Mouse (Mus musculus) midbrain, embryonic 14.5 days (tissue): Measurements from ENCODE around the gene Gck. TPM values are rescaled to one million over a fixed set of nuclear protein-coding genes. Genes with fewer than 3 reads are reported as not detected.

Experiments used
- ATAC-seq: fragments of 200-750 bp; cut with Nextera tagmentation; 2 replicates; pipeline ENCODE4 v1.8.0; 2017; ENCODE audit warnings: moderate number of reproducible peaks, moderate library complexity; ENCODE audit not compliant: low FRiP score, low TSS enrichment
- DNase-seq: peaks from one replicate; pipeline ENCODE4 v3.0.0-alpha.2; 2015
- H3K27ac ChIP-seq: fragments of 300-500 bp; sonication (generic); replicated peaks from 2 replicates; pipeline ENCODE4 v1.5.1; 2014; ENCODE audit warnings: mild to moderate bottlenecking, low read depth, low read length, moderate library complexity
- H3K27me3 ChIP-seq: fragments of 300-500 bp; sonication (generic); 2 replicates; pipeline ENCODE4 v1.6.1; 2014; ENCODE audit warnings: low read length, control low read depth, mixed read lengths; ENCODE audit not compliant: control insufficient read depth, insufficient read depth
- H3K36me3 ChIP-seq: fragments of 300-500 bp; sonication (generic); 2 replicates; pipeline ENCODE4 v1.6.1; 2014; ENCODE audit warnings: low read length, control low read depth; ENCODE audit not compliant: control insufficient read depth, insufficient read depth
- H3K4me1 ChIP-seq: fragments of 300-500 bp; sonication (generic); 2 replicates; pipeline ENCODE4 v1.6.1; 2014; ENCODE audit warnings: mild to moderate bottlenecking, antibody characterized with exemption, low read length, control low read depth; ENCODE audit not compliant: control insufficient read depth, insufficient read depth
- H3K4me2 ChIP-seq: fragments of 300-500 bp; sonication (generic); 2 replicates; pipeline ENCODE4 v1.6.1; 2014; ENCODE audit warnings: mild to moderate bottlenecking, low read length, moderate library complexity
- H3K4me3 ChIP-seq: fragments of 300-500 bp; sonication (generic); replicated peaks from 2 replicates; pipeline ENCODE4 v1.5.1; 2014; ENCODE audit warnings: low read depth, low read length
- H3K9ac ChIP-seq: fragments of 300-500 bp; sonication (generic); replicated peaks from 2 replicates; pipeline ENCODE4 v1.6.1; 2014; ENCODE audit warnings: mild to moderate bottlenecking, low read length, moderate library complexity
- H3K9me3 ChIP-seq: fragments of 300-500 bp; sonication (generic); 2 replicates; pipeline ENCODE4 v1.6.1; 2016; ENCODE audit warnings: low read length, control low read depth, mixed read lengths; ENCODE audit not compliant: control insufficient read depth
- WGBS: fragments of 180-500 bp; shearing (Covaris S2); extraction: QIAGEN DNeasy Blood & Tissue Kit; methylation state at CpG from one replicate; pipeline ENCODE4 v1.1.7; 2014; 5-methylcytosine and 5-hydroxymethylcytosine counted together
- polyA plus RNA-seq: library from polyadenylated mRNA; unstranded; fragments of >200 nt; fragmentation: Nextera tagmentation; extraction: Ambion mirVana; gene quantifications from 2 replicates; pipeline ENCODE4 v1.2.1, GENCODE M21; 2014

The Gck gene
- polyA plus RNA-seq, 1 experiment from 2014 or later: 5.9 TPM

DNA sequence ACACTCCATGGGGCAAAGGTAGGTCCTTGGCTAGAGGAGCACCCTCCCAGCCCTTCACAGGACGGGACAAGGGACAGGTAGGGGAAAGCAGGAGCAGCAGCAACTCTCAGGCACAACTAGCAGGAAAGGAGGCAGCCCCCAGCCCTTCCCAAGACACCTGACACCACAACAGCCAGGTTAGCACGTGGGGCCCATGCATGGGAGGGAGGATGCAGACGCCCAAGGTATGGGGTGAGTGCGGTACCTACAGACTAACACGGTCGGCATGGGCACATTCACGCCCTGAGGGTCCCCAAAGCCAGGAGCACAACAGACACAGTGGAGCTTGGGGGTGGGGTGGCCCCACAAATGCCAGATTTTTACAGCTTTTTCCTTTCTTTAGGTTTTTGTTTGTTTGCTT, 21.3 kb upstream of the Gck start:
- no peak for DNase-seq
- peaks cover 62% of the 10 kb centered on the region for H3K36me3 ChIP-seq

DNA sequence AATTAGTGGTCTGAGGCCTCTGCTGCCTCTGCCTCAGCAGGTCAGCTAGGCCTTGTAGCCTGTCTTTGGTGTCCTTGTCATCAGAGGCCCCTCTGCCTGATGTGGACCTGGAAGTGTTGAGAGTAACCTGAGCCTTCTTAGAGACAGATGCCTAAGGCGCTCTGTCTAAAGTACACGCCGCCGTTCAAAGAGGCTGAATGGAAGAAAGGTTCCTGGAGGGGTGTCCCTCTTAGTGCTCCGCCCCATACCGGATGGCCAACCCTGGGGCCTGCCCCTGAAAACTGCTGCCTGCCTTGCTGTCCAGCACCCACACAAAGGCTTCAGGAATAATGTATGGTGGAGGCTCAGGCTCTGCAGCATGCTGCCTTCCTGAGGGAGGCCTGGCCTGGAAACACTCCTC, 18.3 kb upstream of the Gck start:
- 85% methylated on average over 6 of the region's 6 CpGs for WGBS
- H3K4me1 ChIP-seq: no peaks in the 10 kb centered on the region
- no peaks in the 10 kb centered on the region for H3K27me3 ChIP-seq
- ATAC-seq (no peak), DNase-seq (no peak)
- peaks cover 90% of the 10 kb centered on the region for H3K36me3 ChIP-seq
- H3K9ac ChIP-seq: no peak overlapping the region
- H3K4me3 ChIP-seq: no peak overlapping the region
- no peaks in the 10 kb centered on the region for H3K9me3 ChIP-seq
- H3K27ac ChIP-seq: no peak overlapping the region
- H3K4me2 ChIP-seq: no peak overlapping the region

More for the DNA sequence above, 21.3 kb upstream of the Gck start:
- Histone ChIP-seq H3K9me3 (no peaks in the 10 kb centered on the region), H3K4me1 (no peaks in the 10 kb centered on the region), H3K4me2 (no peak overlapping the region), H3K27ac (no peak overlapping the region), H3K9ac (no peak overlapping the region), H3K4me3 (no peak overlapping the region), H3K27me3 (no peaks in the 10 kb centered on the region)
- ATAC-seq: no peak
- WGBS: 62% methylated on average over 7 of the region's 7 CpGs

DNA sequence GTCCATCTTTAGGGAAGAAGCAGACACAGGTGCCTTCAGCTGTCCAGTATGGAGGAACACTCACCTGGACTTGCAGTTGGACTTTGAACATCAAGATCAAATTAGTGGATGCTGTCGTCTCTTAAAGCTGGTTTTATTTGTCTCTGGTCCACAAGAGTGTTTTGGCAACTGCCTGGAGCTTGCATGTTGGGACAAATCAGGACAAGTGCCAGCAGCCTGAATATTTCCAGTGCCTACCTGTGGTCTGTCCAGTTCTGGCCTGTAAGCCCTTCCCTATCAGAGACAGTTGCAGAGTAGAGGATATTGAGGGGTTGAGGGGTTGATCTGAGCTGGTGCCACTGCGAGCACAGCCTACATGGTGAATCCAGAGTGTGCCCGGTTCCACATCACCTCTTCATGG, 16.9 kb upstream of the Gck start:
- H3K4me2 ChIP-seq: no peak overlapping the region
- WGBS: 95% methylated on average over 3 of the region's 3 CpGs
- no peaks in the 10 kb centered on the region for H3K4me1 ChIP-seq
- H3K27me3 ChIP-seq: no peaks in the 10 kb centered on the region
- no peak overlapping the region for H3K4me3 ChIP-seq
- no peaks in the 10 kb centered on the region for H3K9me3 ChIP-seq
- no peak for DNase-seq
- H3K9ac ChIP-seq: no peak overlapping the region
- peaks cover 95% of the 10 kb centered on the region for H3K36me3 ChIP-seq
- ATAC-seq: no peak
- no peak overlapping the region for H3K27ac ChIP-seq

DNA sequence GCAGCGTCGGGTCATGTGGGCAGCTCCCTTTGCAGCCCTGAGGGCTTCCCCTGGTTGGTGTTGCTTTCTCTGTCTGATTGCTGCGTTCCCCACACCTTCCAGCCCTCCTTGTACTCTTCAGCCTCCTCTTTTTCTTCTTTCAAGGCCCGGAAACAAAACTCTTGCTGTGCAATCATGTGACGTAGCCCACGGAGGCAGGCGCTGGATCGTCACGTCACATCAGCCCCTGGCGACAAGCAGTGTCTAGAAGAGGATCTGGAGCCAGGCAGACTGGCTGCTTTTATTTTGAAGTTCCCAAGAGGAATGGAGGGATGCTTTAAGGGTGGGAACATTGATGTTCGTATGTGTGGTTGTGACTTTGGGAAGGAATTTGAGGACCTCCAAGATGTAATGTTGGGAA, 16.0 kb upstream of the Gck start:
- H3K27me3 ChIP-seq: no peaks in the 10 kb centered on the region
- peaks cover 96% of the 10 kb centered on the region for H3K36me3 ChIP-seq
- H3K4me2 ChIP-seq: no peak overlapping the region
- no peak overlapping the region for H3K9ac ChIP-seq
- no peak overlapping the region for H3K4me3 ChIP-seq
- no peak overlapping the region for H3K27ac ChIP-seq
- no peak for ATAC-seq
- WGBS: 84% methylated on average over 11 of the region's 11 CpGs
- no peaks in the 10 kb centered on the region for H3K9me3 ChIP-seq
- no peak for DNase-seq
- H3K4me1 ChIP-seq: no peaks in the 10 kb centered on the region

DNA sequence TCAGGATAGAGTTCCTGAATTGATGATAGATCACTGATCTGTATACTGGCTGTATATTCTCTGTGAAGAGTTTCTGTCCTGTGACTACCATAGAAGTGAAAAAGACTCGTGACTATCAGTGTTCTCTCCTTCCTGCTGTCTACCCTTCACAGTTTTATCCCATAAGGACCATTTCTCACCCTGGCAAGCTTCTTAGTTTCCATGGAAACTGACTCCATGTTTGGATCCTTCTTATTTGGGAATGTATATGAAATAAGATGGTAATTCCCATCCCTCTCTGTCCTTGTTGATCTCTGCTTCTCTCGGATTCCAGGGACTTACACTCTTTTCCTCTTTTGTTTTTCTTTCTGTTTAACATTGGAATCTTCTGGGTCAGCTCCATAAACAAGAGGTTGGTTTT, 10.2 kb upstream of the Gck start:
- ATAC-seq (no peak), DNase-seq (no peak)
- H3K36me3 ChIP-seq: peaks cover 50% of the 10 kb centered on the region
- no peak overlapping the region for H3K4me3 ChIP-seq
- no peak overlapping the region for H3K9ac ChIP-seq
- H3K4me2 ChIP-seq: no peak overlapping the region
- H3K27ac ChIP-seq: no peak overlapping the region
- H3K9me3 ChIP-seq: no peaks in the 10 kb centered on the region
- 69% methylated on average over 2 of the region's 2 CpGs for WGBS
- no peaks in the 10 kb centered on the region for H3K27me3 ChIP-seq
- peaks cover 10% of the 10 kb centered on the region for H3K4me1 ChIP-seq

DNA sequence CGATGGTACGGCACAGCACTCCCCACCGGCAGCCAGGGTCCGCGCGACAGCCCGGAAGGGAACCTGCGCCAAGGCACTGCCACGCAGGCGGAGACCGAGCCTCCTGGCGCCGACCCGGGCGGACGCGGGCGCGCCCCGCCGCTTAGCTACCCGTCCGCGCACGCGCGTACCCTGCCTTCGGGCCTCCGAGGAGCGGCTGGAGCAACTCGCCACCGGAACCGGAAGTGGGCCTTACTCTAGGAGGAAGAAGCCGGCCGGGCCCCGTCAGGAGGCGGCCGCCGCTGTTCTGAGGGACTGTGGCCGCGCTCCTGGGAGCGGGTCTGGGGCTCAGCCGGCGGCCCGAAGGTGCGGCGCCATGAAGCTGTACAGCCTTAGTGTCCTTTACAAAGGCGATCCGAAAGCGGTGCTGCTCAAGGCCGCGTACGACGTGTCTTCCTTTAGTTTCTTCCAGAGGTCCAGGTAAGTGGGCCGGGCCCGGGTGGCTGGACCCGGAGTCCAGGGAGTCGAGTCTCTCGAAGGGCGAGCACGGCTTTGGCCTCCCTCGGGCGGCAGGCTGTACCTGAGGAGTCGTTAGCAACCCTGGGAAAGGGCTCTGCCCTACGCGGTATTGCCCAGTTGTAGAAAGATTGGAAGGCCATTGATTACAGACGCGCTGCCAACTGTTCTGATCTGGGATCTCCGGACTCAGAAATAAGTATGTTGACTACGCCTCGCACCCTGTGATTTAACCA, 5.8 kb upstream of the Gck start, which contains the start of gene Ykt6:
Ykt6 (plus strand) TSS at position 148 of the 731 bp plus-strand sequence.
- H3K4me3 ChIP-seq: peak within 1 kb of the TSS; percentile 90
- H3K9ac ChIP-seq: peak within 1 kb of the TSS; percentile 92
- no peaks in the 10 kb centered on the region for H3K9me3 ChIP-seq
- peaks cover 13% of the 10 kb centered on the region for H3K4me1 ChIP-seq
- H3K27ac ChIP-seq: peak within 1 kb of the TSS; percentile 92
- under 1% methylated on average over 71 of the region's 71 CpGs for WGBS
- DNase-seq (peak; percentile 99), ATAC-seq (peak; percentile 94)
- H3K36me3 ChIP-seq: peaks cover 8% of the 10 kb centered on the region
- H3K27me3 ChIP-seq: no peaks in the 10 kb centered on the region
- peak within 1 kb of the TSS; percentile 88 for H3K4me2 ChIP-seq

DNA sequence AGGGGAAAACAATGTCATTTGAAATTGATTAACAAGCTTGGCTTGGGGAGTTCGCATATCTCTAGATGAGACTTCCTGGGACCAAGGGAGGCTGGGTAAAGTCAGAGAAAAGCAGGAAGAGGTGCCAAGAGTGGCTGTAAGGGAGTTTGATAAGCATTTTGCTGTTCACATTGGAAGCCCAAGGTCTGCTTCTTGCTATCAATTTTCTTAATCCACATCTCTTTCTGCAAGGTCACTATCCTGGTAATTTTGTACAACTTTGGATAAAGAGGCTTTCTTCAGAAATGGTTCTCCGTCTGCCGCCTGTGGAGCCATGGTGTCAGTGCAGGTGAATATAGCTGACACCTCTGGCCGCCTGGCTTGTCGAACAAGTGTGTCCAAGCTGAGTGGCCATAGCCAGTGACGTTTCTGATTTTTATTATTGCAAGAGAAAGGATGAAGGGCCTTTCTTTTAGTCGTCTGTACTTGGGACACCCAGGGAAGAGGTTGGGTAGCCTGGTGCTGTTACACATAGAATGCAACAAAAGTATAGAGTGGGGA, 5.2 kb upstream of the Gck start:
- peak; percentile 76 for DNase-seq
- Histone ChIP-seq H3K9ac (peak overlapping the region; percentile 92), H3K9me3 (no peaks in the 10 kb centered on the region), H3K4me3 (peak overlapping the region; percentile 90), H3K27ac (peak overlapping the region; percentile 92), H3K4me2 (peak overlapping the region; percentile 88), H3K4me1 (peaks cover 13% of the 10 kb centered on the region), H3K27me3 (no peaks in the 10 kb centered on the region), H3K36me3 (0 out of 2 replicates have a peak, but pooled peaks cover 1% of the 10 kb centered on the region)
- ATAC-seq: peak; percentile 81; the same call in 1 of the 2 replicates
- 11% methylated on average over 7 of the region's 7 CpGs for WGBS

DNA sequence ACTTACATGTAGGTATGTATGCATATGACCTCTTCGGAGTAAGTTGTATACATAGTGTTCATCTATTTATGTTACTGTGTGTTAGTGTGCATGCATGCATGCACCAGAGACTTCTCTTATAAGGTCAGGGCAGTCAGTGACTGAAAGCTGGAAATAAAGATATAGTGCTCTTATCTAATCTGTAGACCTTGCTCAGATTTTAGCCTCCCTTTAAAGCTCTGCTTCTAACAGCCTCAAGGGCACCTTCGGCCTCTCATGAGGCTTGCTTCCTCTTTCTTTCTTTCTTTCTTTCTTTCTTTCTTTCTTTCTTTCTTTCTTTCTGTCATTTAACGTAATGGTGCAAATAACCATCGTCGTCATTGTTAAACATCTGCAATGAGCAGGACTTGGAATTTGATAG, 4.6 kb upstream of the Gck start:
- Histone ChIP-seq H3K4me2 (peak overlapping the region; percentile 88; the same call in 1 of the 2 replicates), H3K36me3 (no peaks in the 10 kb centered on the region), H3K4me3 (no peak overlapping the region), H3K27ac (no peak overlapping the region), H3K27me3 (no peaks in the 10 kb centered on the region), H3K9ac (no peak overlapping the region), H3K9me3 (no peaks in the 10 kb centered on the region), H3K4me1 (peaks cover 13% of the 10 kb centered on the region)
- 82% methylated on average over 5 of the region's 5 CpGs for WGBS
- ATAC-seq (no peak), DNase-seq (no peak)
